Mouse (Mus musculus) cerebellum, postnatal 36 days (tissue): ENCODE data around the gene Ckmt2.

ENCODE experiments used
- DNase-seq, 2 experiments: peaks; one replicate each; pipeline ENCODE4 v3.0.0; 2021 to 2022; ENCODE audit warnings: mixed read lengths in 2 of 2

The Ckmt2 gene

GRCm38 (mm10) chr13:91868577-91868976, 8.1 kb downstream of the Ckmt2 start:
- no peak for DNase-seq

DNA sequence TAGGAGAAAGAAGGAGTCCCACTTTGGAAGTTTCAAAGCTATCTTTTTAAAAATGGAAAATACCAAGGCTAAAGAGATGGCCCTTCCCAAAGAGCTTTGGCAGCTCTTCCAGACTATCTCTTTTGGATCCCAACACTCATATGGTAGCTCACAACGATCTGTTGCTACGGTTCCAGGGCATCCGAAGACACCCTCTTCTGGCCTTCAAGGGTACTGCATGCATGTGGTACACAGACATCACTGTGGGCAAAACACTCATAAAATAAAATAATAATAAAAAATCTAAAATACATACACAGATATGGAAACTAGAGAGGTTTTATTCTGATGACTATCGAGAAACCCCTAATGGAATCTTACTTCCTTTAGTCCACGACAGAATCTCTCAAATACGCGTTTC, 17.9 kb downstream of the Ckmt2 start:
- no peak for DNase-seq

GRCm38 (mm10) chr13:91857427-91857826, 19.3 kb downstream of the Ckmt2 start:
- DNase-seq, result no peak

DNA sequence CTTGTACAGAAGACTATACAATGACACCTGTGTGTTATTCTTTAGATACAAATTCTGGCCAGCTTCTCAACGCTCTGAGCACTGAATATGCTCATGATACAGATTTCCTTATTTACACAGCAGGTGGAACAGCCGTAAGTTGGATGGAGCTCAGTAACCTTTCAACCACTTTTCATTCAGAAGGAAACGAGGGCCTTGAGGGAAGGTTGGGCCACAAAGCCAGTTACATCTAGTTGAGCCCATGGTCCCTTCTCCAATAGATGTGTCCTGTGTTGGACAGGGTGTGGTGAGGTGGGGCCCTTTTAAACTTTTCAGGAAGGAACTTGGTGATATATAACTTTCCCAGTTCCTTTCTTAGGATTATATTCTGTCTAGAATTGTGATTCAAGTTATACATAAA, 22.3 kb downstream of the Ckmt2 start:
- no peak for DNase-seq

DNA sequence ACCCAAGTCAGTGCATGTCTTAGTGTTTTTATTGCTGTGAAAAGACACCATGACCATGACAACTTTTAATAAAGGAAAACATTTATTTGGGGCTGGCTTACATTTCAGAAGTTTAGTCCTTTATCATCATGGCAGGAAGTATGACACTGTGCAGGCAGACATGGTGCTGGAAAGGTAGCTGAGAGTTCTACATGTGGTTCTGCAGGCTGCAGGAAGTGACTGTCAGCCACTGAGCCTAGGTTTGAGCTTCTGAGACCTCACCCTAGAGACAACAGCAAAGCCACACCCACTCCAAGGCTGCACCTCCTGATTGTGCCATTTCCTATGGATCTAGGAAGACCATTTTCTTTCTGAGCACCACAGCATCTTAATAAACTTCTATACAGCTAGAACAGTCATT, 48.8 kb downstream of the Ckmt2 start:
- DNase-seq, result no peak

DNA sequence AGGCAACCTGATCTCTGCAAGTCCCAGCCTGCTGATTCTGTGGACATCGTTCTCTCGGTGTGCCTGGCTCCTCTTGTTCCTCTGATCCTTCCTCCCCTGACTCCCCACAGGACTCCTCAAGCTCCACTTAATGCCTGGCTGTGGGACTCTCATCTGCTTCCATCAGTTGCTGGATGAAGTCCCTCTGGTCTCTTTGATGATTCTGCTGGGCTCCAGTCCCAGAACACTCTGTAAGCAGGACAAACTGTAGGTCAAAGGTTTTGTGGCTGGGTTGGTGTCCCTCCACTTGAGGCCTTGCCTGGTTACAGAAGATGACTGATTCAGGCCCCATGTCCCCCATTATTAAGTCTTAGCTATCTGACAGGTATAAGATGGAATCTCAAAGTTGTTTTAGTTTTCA, 50.6 kb downstream of the Ckmt2 start:
- DNase-seq, result no peak

DNA sequence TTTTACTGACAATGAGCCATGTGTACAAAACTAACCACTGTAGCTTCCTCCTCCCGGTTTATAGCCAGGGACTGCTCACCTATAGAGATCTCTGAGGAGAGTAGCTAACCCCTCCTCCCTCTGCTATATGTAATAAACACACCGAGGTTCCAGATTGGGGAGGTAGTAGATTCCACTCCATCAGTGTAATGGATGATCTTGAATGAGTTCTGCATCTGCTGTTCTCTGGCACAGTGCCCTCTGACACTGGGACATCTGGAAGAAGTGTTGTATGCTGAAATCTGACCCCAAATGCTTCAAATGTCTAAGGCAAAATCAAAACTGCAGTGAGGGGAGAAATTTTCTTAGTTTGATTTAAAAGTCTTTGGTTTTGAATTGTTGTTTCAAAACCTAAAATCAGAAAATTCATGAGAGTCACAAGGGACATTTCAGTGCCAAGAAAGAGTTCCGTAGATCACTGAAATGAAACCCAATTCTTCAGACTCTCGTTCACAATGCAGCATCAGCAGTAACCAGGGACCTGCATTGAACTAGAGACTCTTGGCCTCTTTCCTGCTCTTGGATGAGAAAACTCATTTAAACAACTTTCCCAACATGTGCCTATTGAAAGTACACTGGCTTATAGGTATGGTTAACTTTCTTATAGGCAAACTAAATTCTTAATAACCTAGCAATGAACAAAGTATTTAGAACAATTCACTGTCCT, 51.7 kb downstream of the Ckmt2 start:
- no peak for DNase-seq

GRCm38 (mm10) chr13:91823735-91824134, 53.0 kb downstream of the Ckmt2 start:
- DNase-seq, result no peak

GRCm38 (mm10) chr13:91814670-91815069, 62.0 kb downstream of the Ckmt2 start:
- no peak for DNase-seq

- DNase-seq, result no peak
Observed at GRCm38 (mm10) chr13:91809476-91809875, 67.2 kb downstream of the Ckmt2 start.

DNA sequence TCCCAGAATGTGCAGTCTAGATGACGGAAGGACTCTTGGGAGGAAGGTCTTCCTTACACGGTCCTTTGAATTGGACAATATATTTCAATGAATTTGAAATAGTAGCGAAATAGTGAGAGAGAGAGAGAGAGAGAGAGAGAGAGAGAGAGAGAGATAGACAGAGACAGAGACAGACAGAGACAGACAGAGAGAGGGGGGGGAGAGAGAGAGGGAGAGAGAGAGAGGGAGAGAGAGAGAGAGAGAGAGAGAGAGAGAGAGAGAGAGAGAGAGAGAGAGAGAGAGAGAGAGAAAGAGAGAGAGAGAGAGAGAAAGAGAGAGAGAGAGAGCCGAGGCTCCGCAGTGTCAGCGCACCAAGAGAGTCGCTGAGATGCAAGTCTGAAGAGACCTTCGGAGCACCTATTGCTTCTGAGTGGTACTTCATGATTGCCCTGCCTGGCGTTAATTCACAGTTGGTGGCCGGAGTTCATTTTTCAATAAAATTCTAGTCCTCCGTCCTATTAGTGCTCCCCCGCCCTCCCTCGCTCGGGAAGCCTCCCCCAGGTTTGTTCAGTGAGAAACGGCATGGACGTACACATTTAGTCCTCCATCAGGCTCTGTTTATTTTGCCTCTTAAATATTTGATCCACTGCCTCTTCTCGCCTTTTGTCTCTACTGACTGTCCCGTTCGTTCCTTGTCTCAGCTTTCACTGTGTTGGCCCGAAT, 68.7 kb downstream of the Ckmt2 start:
- peak; percentile 20 to 25 for DNase-seq

GRCm38 (mm10) chr13:91807155-91807839, 69.4 kb downstream of the Ckmt2 start, which contains the start of gene Zcchc9:
Gene Zcchc9, minus strand, starts transcription at chr13:91807705.
- peak; percentile 90 to 93 for DNase-seq
